ENCODE assay signal across 9 mouse cellular contexts in genomic region chr1:51584925-51585424, GRCm38 (mm10).
DNase-seq lines count a peak whose midpoint lies in the region; ATAC-seq and TF ChIP-seq lines count a peak whose summit lies in the region.
"Had no signal": no experiment of that assay in that cellular context is flagged by ENCODE, and none has a peak within 500 bp of the region (broad histone marks: within the 10 kb centered on the region; RNA-seq: fewer than 3 reads in every experiment).

No protein-coding gene starts in this region.

- no peak for TF ChIP-seq POLR2A in lung, adult 2 months (IDR thresholded peaks at IDR 0.05; ENCODE audit: borderline replicate concordance, extremely low read depth, low read depth, low read length)

- WGBS in lung, embryonic 14.5 days, result 31% methylated on average over 3 of the region's 3 CpGs
- WGBS in lung, adult 2 months, result 31% methylated on average over 3 of the region's 3 CpGs

- no peak overlapping the region for H3K27ac ChIP-seq in lung, embryonic 14.5 days (ENCODE audit: low read depth)
- H3K27ac ChIP-seq: forebrain, embryonic 15.5 days had no signal

- H3K9me3 ChIP-seq in lung, embryonic 14.5 days (ENCODE audit: low read depth, low read length), result no peaks in the 10 kb centered on the region
- H3K9me3 ChIP-seq: forebrain, embryonic 15.5 days; megakaryocyte, embryonic 14.5 days had no signal

- DNase-seq in lung, embryonic 14.5 days, result peak; percentile 25
- DNase-seq in lung, adult 2 months, result no peak
- DNase-seq in brain, adult 2 months (ENCODE audit: low read depth, low spot score), result peak; percentile 81
- DNase-seq in lung, postnatal 10 days, result peak; percentile 14
- peak; percentile 77 for DNase-seq in thymus, postnatal 25 days
- DNase-seq in layer of hippocampus, adult 8-10 months (ENCODE audit: low spot score in 2 of 2), result no peak
- DNase-seq in urinary bladder, postnatal 14 days (ENCODE audit: low spot score), result no peak

- 0 out of 2 replicates have a peak, but pooled peaks have one; percentile 11 for ATAC-seq in lung, embryonic 14.5 days (ENCODE audit: insufficient read depth)
- ATAC-seq: forebrain, embryonic 15.5 days had no signal

- H3K27me3 ChIP-seq in lung, embryonic 14.5 days (ENCODE audit: insufficient read depth, low read length), result no peaks in the 10 kb centered on the region
- H3K27me3 ChIP-seq: forebrain, embryonic 15.5 days; megakaryocyte, embryonic 14.5 days had no signal

- no peaks in the 10 kb centered on the region for H3K4me1 ChIP-seq in lung, embryonic 14.5 days (ENCODE audit: insufficient read depth)
- peaks cover 4% of the 10 kb centered on the region for H3K4me1 ChIP-seq in lung, adult 2 months (ENCODE audit: control insufficient read depth, insufficient read depth, low read length)
- H3K4me1 ChIP-seq: forebrain, embryonic 15.5 days had no signal

- H3K36me3 ChIP-seq in lung, embryonic 14.5 days (ENCODE audit: insufficient read depth), result no peaks in the 10 kb centered on the region
- H3K36me3 ChIP-seq: forebrain, embryonic 15.5 days had no signal

- no peak overlapping the region for H3K4me2 ChIP-seq in lung, embryonic 14.5 days
- H3K4me2 ChIP-seq: forebrain, embryonic 15.5 days had no signal

- no peak overlapping the region for H3K4me3 ChIP-seq in lung, embryonic 14.5 days (ENCODE audit: low read depth, low read length)
- no peak overlapping the region for H3K4me3 ChIP-seq in lung, adult 2 months (replicated peaks; ENCODE audit: extremely low read depth, low read depth, low read length)
- H3K4me3 ChIP-seq: forebrain, embryonic 15.5 days; megakaryocyte, embryonic 14.5 days had no signal

- no peak for TF ChIP-seq CTCF in lung, embryonic 14.5 days (IDR thresholded peaks at IDR 0.05; ENCODE audit: low read depth)
- no peak for TF ChIP-seq CTCF in lung, adult 2 months (IDR thresholded peaks at IDR 0.05; ENCODE audit: insufficient read depth, low read length)

- no peak overlapping the region for H3K9ac ChIP-seq in lung, embryonic 14.5 days
- H3K9ac ChIP-seq: forebrain, embryonic 15.5 days had no signal

Comparison
In these comparisons a context has a peak if more than half of its experiments do, and no peak if none do; other contexts are left out.
1. DNase-seq: peak in lung, embryonic 14.5 days (single experiment), brain, adult 2 months (single experiment), lung, postnatal 10 days (single experiment) and thymus, postnatal 25 days (single experiment); none in lung, adult 2 months (single experiment), layer of hippocampus, adult 8-10 months (0 of 2) and urinary bladder, postnatal 14 days (single experiment).